Mouse (Mus musculus) kidney, postnatal 14 days (tissue): ENCODE measurements at regions not wholly inside any gene's neighbourhood (a gene's known extent, or its start where the extent isn't known, plus 50 kb on each side); places are given as distances from the start of the nearest gene placed in this dataset.

Experiments
- DNase-seq: peaks from one replicate; pipeline ENCODE4 v3.0.0; 2022; ENCODE audit warnings: mixed read lengths

GRCm38 (mm10) chr2:57614587-57614991 lies 377.2 kb downstream of the Gpd2 start:
- no peak for DNase-seq

DNA sequence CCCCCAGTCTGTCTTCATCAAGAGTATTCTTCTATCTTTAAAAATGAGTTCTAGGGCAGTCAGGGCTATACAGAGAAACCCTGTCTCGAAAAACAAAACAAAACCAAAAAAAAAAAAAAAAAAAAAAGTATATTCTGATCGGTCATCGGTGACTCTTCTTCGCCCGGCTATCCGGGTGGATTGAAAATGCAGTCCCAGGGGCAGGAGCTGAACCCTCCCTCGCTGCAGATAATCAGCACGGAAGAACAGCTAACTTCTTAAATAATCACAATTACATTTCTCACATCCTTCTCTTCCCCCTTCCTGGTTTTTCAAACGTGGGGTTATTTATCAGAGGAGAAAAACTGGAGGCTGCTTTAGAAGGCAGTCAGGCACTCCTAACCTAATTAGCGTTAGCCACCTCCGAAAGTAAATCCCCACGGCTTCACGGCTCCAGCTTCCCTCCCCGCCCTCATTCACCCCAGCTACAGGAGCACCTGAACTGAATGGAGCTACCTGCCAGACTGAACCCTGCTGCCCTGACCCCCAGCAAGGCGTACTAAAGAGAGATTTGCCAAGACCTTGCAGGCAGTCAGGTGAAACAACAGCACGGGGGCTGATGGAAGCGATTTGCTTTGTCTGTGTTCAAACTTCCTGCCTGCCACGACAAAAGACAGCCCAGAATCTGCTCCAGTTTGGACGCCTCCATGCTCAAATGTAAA lies 379.2 kb downstream of the Gpd2 start:
- DNase-seq = peak; percentile 5

- no peak for DNase-seq
These were observed 379.8 kb downstream of the Gpd2 start for GRCm38 (mm10) chr2:57617258-57617657.

DNA sequence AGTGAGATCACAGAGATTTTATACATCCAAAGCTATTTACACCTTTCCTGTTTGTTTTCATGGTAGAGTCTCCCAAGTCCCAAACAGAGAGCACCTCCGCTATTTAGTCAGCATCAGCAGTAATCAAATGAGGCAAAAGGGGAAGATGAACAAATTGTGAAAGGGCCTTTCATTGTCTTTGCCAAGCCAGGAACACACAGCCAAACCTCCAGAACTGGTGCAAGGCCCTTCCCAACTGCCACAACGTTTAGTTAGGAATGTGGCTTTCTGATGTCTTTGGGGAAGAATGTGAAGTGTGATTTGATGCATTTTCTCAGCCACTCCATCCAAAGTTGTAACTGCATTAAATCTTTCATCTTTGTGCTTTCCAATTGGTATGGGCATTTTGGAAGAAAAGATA lies 353.6 kb upstream of the Galnt5 start:
- DNase-seq = no peak

- no peak for DNase-seq
These were observed 353.1 kb upstream of the Galnt5 start for GRCm38 (mm10) chr2:57644541-57644940.

- DNase-seq = no peak
These were observed 348.7 kb upstream of the Galnt5 start for GRCm38 (mm10) chr2:57649002-57649401.

- no peak for DNase-seq
These were observed 340.3 kb upstream of the Galnt5 start for GRCm38 (mm10) chr2:57657409-57657808.

GRCm38 (mm10) chr2:57661838-57662237 lies 335.8 kb upstream of the Galnt5 start:
- DNase-seq = no peak

GRCm38 (mm10) chr2:57672007-57672643 lies 325.6 kb upstream of the Galnt5 start:
- no peak for DNase-seq

GRCm38 (mm10) chr2:57689877-57690276 lies 307.8 kb upstream of the Galnt5 start:
- DNase-seq = no peak

DNA sequence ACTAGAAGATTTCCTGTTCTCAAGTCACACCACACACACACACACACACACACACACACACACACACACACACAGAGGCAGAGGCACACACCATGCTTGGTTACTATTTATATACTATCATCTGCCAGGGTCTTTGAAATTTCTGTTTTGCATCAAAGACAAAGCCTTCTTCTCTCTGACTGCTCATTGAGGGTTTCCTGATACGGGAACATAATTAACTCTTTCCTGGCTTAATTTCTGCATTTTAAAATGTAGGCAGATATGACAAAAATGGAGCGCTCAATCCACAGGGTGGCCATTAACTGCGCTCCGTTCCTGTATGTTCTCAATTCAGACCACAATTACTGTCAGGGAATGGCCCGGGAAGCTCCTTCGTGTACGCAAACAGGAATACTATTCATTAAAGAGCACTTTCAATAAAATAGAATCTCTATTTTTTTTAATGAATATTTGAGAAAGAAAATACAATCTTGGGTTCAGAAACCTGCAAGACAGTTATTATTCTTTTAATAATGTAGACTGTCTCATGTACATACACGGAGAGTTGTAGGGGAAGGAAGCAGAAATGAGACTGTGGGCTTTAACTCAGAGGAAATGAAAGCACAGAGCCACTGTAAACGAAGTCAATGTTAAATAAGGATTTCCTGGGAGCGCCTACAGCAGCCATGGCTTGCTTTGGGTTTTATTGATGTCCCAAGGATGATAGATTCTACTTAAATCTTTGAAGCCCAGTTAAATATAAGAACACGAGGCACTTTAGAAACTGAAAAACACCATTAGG lies 300.5 kb upstream of the Galnt5 start:
- no peak for DNase-seq

- peak; percentile 39 for DNase-seq
These were observed 299.0 kb upstream of the Galnt5 start for GRCm38 (mm10) chr2:57698659-57699061.

DNA sequence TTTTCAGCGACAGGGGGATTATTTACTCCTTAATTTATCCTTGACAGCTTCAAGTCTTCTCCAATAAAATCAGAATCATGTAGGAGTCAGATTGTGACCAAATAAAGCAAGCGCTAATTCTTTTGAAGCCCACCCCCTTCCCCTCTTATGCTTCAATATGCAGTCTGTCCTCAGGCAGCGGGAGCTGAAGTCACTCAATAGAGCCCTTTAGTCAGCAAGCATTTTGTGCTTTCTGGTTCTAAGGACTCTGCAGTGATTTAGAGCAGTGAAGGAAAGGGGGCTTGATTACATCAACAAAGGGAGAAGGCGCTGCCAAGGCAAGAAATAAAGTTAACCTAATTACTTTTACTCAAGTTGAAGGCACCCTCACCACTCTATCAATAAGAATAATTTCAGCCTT lies 298.5 kb upstream of the Galnt5 start:
- DNase-seq = no peak

GRCm38 (mm10) chr2:57716754-57717510 lies 280.8 kb upstream of the Galnt5 start:
- DNase-seq = no peak
